Mouse (Mus musculus): Measurements from ENCODE around the gene Zfpl1. TPM values are rescaled to one million over a fixed set of nuclear protein-coding genes. Genes with fewer than 3 reads are reported as not detected.

Gene Zfpl1
- total RNA-seq, 1 experiment from 2014 or later, result 41.9 TPM

Small RNAs within 50 kb of the gene (microRNA-seq; reads per million reads assigned to microRNA genes)
- 1.1 to 1.7 reads per million in 2 experiments for gene Mir6988

Other genes starting within 250 kb of the Zfpl1 start
- 40.4 and 63.3 TPM in 2 replicates for gene Frmd8, start 209.7 kb downstream of the Zfpl1 start, total RNA-seq (2021)
- 39.1 and 39.7 TPM in 2 replicates for gene Slc25a45, start 207.1 kb downstream of the Zfpl1 start, total RNA-seq (2021)
- gene Tigd3, start 190.8 kb downstream of the Zfpl1 start, total RNA-seq (2021), result 1.3 and 2.0 TPM in 2 replicates
- 88.9 and 103 TPM in 2 replicates for gene Dpf2, start 171.9 kb downstream of the Zfpl1 start, total RNA-seq (2021)
- 6.2 and 8.5 TPM in 2 replicates for gene Cdc42ep2, start 160.1 kb downstream of the Zfpl1 start, total RNA-seq (2021)
- 28.4 and 29.6 TPM in 2 replicates for gene Pola2, start 120.8 kb downstream of the Zfpl1 start, total RNA-seq (2021)
- not detected in 2 replicates for gene Slc22a20, start 98.8 kb downstream of the Zfpl1 start, total RNA-seq (2021)
- gene Capn1, start 69.1 kb downstream of the Zfpl1 start, total RNA-seq (2021), result 28.0 and 40.2 TPM in 2 replicates
- 59.7 and 65.6 TPM in 2 replicates for gene Syvn1, start 38.4 kb downstream of the Zfpl1 start, total RNA-seq (2021)
- 65.2 and 65.7 TPM in 2 replicates for gene Mrpl49, start 27.2 kb downstream of the Zfpl1 start, total RNA-seq (2021)
- gene Fau, start 27.1 kb downstream of the Zfpl1 start, total RNA-seq (2021), result 891 and 1,016 TPM in 2 replicates
- 34.6 TPM in 2 replicates for gene Znhit2, start 23.8 kb downstream of the Zfpl1 start, total RNA-seq (2021)
- 59.9 and 66.0 TPM in 2 replicates for gene Tm7sf2, start 16.6 kb downstream of the Zfpl1 start, total RNA-seq (2021)
- 68.8 and 80.9 TPM in 2 replicates for gene Vps51, start 7.7 kb downstream of the Zfpl1 start, total RNA-seq (2021)
- gene Tmem262, start 4.9 kb downstream of the Zfpl1 start, total RNA-seq (2021), result 0.85 TPM in 1 of 2 replicates, not detected in the other
- gene Gm28374, start 2.7 kb downstream of the Zfpl1 start, total RNA-seq (2021), result not detected in 2 replicates
- gene Cdca5, start within 50 bp of the Zfpl1 start, total RNA-seq (2021), result 3.0 and 4.1 TPM in 2 replicates
- gene AC131692.1, start 9.5 kb upstream of the Zfpl1 start, total RNA-seq (2021), result not detected in 2 replicates
- gene Naaladl1, start 20.8 kb upstream of the Zfpl1 start, total RNA-seq (2021), result 0.24 and 0.38 TPM in 2 replicates
- gene Sac3d1, start 33.7 kb upstream of the Zfpl1 start, total RNA-seq (2021), result 15.1 and 19.5 TPM in 2 replicates
- gene Snx15, start 43.3 kb upstream of the Zfpl1 start, total RNA-seq (2021), result 23.5 and 26.9 TPM in 2 replicates
- gene Batf2, start 56.0 kb upstream of the Zfpl1 start, total RNA-seq (2021), result 1.00 and 2.1 TPM in 2 replicates
- 74.5 and 74.7 TPM in 2 replicates for gene Arl2, start 56.6 kb upstream of the Zfpl1 start, total RNA-seq (2021)
- gene Majin, start 99.4 kb upstream of the Zfpl1 start, total RNA-seq (2021), result 0.76 and 2.9 TPM in 2 replicates
- 20.1 and 25.8 TPM in 2 replicates for gene Gpha2, start 141.4 kb upstream of the Zfpl1 start, total RNA-seq (2021)
- 95.5 and 103 TPM in 2 replicates for gene Ppp2r5b, start 150.9 kb upstream of the Zfpl1 start, total RNA-seq (2021)
- gene Atg2a, start 156.7 kb upstream of the Zfpl1 start, total RNA-seq (2021), result 33.8 and 47.0 TPM in 2 replicates
- 101 and 126 TPM in 2 replicates for gene Ehd1, start 191.8 kb upstream of the Zfpl1 start, total RNA-seq (2021)
- 22.8 and 34.2 TPM in 2 replicates for gene Cdc42bpg, start 221.5 kb upstream of the Zfpl1 start, total RNA-seq (2021)